Mouse (Mus musculus) heart, postnatal 36 days (tissue): ENCODE data around the gene Srp68. TPM values are rescaled to one million over a fixed set of nuclear protein-coding genes. Genes with fewer than 3 reads are reported as not detected.
A peak's percentile ranks its signal among the peaks of the same experiment; 100 is the strongest.

Source experiments
- DNase-seq, 2 experiments: peaks; one replicate each; pipeline ENCODE4 v3.0.0; 2021 to 2022
- intact Hi-C: fragments of 180-260 bp; cut with DNase I; formaldehyde crosslinking; loops from one replicate; pipeline ENCODE4 v1.15.1; 2025
- total RNA-seq, 2 experiments: library from RNA; stranded (reverse); gene quantifications; 2 replicates each; pipeline ENCODE4 v1.2.3; 2021

The Srp68 gene
- total RNA-seq, 2 experiments from 2014 or later: 65.9 to 71.2 TPM

DNA sequence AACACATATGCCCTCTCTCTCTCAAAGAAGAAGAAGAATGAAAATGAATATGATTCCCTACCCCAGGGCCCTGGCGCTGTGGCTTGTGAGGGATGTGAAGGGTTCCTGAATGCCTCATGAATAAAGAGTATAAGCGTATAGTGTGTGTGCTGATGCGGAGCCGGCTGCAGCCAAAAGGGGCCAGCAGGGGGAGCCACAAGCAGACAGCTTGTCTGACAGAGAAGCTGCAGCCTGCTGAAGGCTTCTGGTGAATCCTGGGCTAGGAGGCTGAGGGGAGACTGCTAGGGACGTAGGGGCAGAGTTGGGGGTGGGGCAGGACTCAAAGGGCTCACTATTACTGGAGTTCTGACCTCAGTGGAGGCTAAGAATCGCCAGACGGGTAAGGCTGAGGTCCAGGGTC, 58.8 kb downstream of the Srp68 start:
- DNase-seq: no peak
- intact Hi-C loops: loop anchor here (5.0 kb wide), 1 partner anchor 128 kb away; the partner anchor contains the start of gene Wbp2

GRCm38 (mm10) chr11:116213877-116214510, 60.0 kb downstream of the Srp68 start:
- intact Hi-C loops: no loop called here
- no peak for DNase-seq

GRCm38 (mm10) chr11:116212847-116213246, 61.2 kb downstream of the Srp68 start:
- intact Hi-C loops: no loop called here
- no peak for DNase-seq

- no peak for DNase-seq
- intact Hi-C loops: no loop called here
Observed at GRCm38 (mm10) chr11:116210696-116211095, 63.3 kb downstream of the Srp68 start.

- intact Hi-C loops: no loop called here
- no peak for DNase-seq
Observed at GRCm38 (mm10) chr11:116209257-116209656, 64.8 kb downstream of the Srp68 start.

DNA sequence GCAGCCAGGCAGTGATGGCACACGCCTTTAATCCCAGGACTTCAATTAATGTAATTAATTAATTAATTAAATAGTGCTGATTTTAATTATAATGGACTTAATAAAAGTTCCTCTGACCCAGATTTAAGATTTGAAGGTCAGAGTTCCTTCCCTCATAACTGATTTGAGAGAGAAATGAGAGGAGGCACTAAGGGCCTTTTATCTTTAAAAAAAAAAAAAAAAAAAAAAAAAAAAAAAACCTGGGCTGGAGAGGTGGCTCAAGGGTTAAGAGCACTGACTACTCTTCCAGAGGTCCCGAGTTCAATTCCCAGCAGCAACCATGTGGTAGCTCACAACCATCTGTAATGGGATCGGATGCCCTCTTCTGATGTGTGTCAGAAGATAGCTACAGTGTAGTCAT, 65.4 kb downstream of the Srp68 start:
- DNase-seq: no peak
- intact Hi-C loops: no loop called here

- DNase-seq: no peak
- intact Hi-C loops: no loop called here
Observed at GRCm38 (mm10) chr11:116206678-116207077, 67.3 kb downstream of the Srp68 start.

- intact Hi-C loops: no loop called here
- no peak for DNase-seq
Observed at GRCm38 (mm10) chr11:116203150-116203549, 70.9 kb downstream of the Srp68 start.

DNA sequence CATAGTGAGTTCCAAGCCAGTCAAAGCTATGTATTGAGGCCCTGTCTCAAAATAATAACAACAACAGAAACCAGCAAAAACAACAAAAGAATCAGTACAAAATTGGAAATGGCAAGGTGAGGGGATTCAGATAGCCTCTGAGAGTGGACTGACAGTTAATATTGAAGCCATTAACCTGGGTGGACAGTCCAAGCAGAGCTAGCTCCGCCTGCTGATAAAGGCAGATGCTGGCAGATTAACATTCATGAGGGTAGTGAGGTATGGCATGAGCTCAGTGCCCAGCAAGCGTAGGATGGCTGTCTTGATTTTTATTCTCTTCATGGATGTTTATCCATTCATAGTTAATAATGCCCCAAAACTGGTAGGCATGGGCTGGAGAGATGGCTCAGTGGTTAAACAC, 72.9 kb downstream of the Srp68 start:
- intact Hi-C loops: no loop called here
- DNase-seq: no peak

DNA sequence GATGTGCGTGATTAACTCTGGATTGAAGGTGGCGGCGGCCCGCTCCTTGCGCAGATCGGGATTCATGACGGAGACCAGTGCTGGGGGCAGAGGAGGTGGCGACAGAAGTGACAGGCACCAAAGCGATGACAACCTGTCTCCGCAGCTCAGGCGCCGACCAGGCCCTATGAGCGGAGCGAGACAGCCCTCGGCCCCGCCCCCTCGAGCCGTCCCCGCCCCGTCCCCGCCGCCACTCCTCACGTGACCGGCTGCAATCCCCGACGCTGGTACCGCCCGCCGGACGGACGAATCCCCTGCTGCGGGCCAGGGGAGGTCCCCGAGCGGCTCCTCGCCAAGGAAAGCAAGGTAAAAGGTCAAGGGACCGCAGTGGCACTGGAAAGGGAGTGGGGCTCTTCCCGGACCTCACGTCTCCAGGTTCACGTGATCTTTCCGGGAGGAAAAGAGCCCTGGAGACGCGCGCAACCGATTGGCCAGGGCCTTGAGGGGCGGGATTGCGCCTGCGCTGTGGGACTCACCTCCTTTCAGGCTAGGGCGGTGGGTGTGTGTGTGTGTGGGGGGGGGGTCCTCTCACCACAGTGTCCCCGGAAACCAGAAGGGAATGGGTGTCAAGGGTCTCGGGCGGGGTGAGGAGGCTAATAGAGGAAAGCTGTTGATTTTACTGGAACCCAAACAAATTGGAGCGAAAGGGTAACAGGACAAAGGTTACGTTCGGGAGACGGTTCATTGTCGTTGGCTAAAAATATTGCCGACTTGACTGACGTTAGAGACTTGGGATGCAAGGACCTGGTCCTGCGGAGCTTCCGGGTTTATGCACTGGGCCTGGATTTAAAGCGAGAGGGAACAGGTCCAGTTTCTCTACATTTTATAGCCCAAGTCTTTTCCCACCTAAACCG, 75.1 kb downstream of the Srp68 start, which contains the start of the genes Ten1 and Acox1:
Ten1 (plus strand) TSS at position 217 of the 893 bp plus-strand sequence.
Acox1 (minus strand) TSS at position 407 of the 893 bp plus-strand sequence.
- peak; percentile 99 for DNase-seq
- intact Hi-C loops: no loop called here

DNA sequence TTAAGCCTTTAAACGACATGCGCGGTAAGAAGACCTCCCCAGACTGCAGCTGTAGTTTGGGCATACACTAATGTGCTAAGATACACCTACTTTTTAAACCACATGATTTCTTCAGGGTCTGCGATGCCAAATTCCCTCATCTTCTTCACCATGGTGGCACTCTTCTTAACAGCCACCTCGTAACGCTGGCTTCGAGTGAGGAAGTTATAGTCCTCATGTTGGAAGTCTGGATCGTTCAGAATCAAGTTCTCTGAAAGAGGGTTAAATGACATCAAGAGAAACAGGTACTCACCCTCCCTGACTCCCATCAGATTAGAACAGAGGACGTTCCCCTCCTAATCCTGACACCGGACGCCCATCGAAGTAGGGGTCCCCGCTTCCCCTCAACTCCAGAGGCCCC, 75.9 kb downstream of the Srp68 start:
- DNase-seq: no peak
- intact Hi-C loops: no loop called here

DNA sequence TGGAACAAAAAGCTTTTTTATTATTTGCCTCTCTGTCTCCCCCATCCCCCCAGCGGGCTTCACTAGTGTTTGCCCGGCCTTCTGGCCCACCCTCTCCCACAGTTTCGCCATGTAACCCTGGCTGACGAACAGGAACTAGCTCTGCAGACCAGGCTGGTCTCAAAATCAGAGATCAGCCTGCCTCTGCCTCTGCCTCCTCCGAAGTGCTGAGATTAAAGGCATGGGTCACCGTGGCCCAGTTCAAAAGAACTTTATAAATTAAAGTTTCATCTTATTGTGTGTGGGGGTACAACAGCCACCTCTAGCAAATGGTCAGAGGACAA, 76.5 kb downstream of the Srp68 start:
- intact Hi-C loops: no loop called here
- no peak for DNase-seq

- intact Hi-C loops: no loop called here
- DNase-seq: no peak
Observed at GRCm38 (mm10) chr11:116196866-116197583, 77.0 kb downstream of the Srp68 start.

DNA sequence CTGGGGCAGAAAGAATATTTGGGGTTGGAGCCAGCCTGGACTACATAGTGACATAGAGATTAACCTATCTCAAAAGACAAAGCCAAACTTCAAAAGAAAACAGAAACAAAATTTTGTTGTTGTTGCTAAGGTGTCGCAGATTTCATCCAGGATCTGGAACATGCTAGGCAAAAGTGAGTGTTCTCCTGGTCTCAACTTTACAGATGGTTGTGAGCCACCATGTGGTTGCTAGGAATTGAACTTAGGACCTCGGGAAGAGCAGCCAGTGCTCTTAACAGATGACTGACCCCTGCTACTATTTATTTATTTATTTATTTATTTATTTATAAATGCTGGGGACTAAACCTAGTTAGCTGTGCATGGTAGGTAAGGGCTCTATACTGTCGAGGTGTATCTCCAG, 77.7 kb downstream of the Srp68 start:
- intact Hi-C loops: no loop called here
- no peak for DNase-seq

DNA sequence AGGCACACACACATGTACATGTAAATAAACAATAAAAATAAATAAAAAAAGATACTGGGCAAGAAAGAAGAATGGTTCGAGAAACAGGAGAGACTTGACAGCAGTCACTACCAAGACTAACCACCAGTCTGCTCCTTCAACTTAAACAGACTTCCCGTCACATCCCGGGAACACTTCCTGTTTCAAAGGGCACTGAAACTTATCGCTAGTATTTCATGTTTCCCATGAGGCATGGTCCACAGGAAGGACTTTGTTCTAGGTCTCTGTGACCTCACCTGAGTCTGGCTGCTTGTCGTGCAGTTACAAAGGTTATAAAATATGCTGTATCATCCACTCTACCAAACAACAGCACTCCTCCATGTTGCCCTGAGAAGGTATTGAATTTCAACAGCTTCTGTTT, 78.8 kb downstream of the Srp68 start:
- intact Hi-C loops: loop anchor here (2.0 kb wide), 1 partner anchor 26 kb away; the partner anchor contains the start of gene Fbf1
- DNase-seq: no peak

Other genes with a start within 250 kb of the Srp68 start
- 100 to 1,000 TPM; 136 to 158 TPM for gene H3f3b, start 246.3 kb downstream of the Srp68 start, total RNA-seq
- 1 to 10 TPM; 8.0 to 8.4 TPM for gene Unk, start 243.9 kb downstream of the Srp68 start, total RNA-seq
- gene Unc13d, start 196.3 kb downstream of the Srp68 start, total RNA-seq: under 1 TPM; 0.41 to 0.42 TPM
- 100 to 1,000 TPM in 1 of 2 experiments, 10 to 100 TPM in 1; 97.0 to 106 TPM for gene Wbp2, start 187.2 kb downstream of the Srp68 start, total RNA-seq
- gene Trim47, start 147.0 kb downstream of the Srp68 start, total RNA-seq: 10 to 100 TPM; 25.2 to 34.2 TPM
- 1 to 10 TPM; 7.4 to 7.6 TPM for gene Trim65, start 143.1 kb downstream of the Srp68 start, total RNA-seq
- 10 to 100 TPM; 62.9 to 63.4 TPM for gene Mrpl38, start 135.3 kb downstream of the Srp68 start, total RNA-seq
- 10 to 100 TPM; 13.2 to 16.2 TPM for gene Fbf1, start 106.1 kb downstream of the Srp68 start, total RNA-seq
- gene Ten1, start 75.4 kb downstream of the Srp68 start, total RNA-seq: 10 to 100 TPM; 10.5 to 20.1 TPM
- 100 to 1,000 TPM; 160 to 173 TPM for gene Acox1, start 75.2 kb downstream of the Srp68 start, total RNA-seq
- 1 to 10 TPM in 1 of 2 experiments, under 1 TPM in 1; 0.62 to 1.0 TPM for gene Evpl, start 36.1 kb downstream of the Srp68 start, total RNA-seq
- gene Galr2, start 6.7 kb upstream of the Srp68 start, total RNA-seq: not detected
- gene Exoc7, start 33.0 kb upstream of the Srp68 start, total RNA-seq: 10 to 100 TPM; 56.4 to 60.9 TPM
- not detected for gene Foxj1, start 61.2 kb upstream of the Srp68 start, total RNA-seq
- 1 to 10 TPM; 5.8 to 6.1 TPM for gene Rnf157, start 138.8 kb upstream of the Srp68 start, total RNA-seq
- gene Ubald2, start 159.9 kb upstream of the Srp68 start, total RNA-seq: 10 to 100 TPM; 40.4 to 44.9 TPM
- gene Qrich2, start 192.0 kb upstream of the Srp68 start, total RNA-seq: under 1 TPM in 1 of 2 experiments, not detected in 1; 0.11 TPM
- 10 to 100 TPM; 30.9 to 34.6 TPM for gene Prpsap1, start 220.0 kb upstream of the Srp68 start, total RNA-seq